Mouse (Mus musculus) midbrain, embryonic 14.5 days (tissue): ENCODE measurements around the gene 2810004N23Rik. TPM values are rescaled to one million over a fixed set of nuclear protein-coding genes. Genes with fewer than 3 reads are reported as not detected.
A peak's percentile ranks its signal among the peaks of the same experiment; 100 is the strongest.

ENCODE experiments used
- ATAC-seq: fragments of 200-750 bp; cut with Nextera tagmentation; 2 replicates; pipeline ENCODE4 v1.8.0; 2017; ENCODE audit warnings: moderate number of reproducible peaks, moderate library complexity; ENCODE audit not compliant: low FRiP score, low TSS enrichment
- DNase-seq: peaks from one replicate; pipeline ENCODE4 v3.0.0-alpha.2; 2015
- H3K27ac ChIP-seq: fragments of 300-500 bp; sonication (generic); replicated peaks from 2 replicates; pipeline ENCODE4 v1.5.1; 2014; ENCODE audit warnings: mild to moderate bottlenecking, low read depth, low read length, moderate library complexity
- H3K27me3 ChIP-seq: fragments of 300-500 bp; sonication (generic); 2 replicates; pipeline ENCODE4 v1.6.1; 2014; ENCODE audit warnings: low read length, control low read depth, mixed read lengths; ENCODE audit not compliant: control insufficient read depth, insufficient read depth
- H3K36me3 ChIP-seq: fragments of 300-500 bp; sonication (generic); 2 replicates; pipeline ENCODE4 v1.6.1; 2014; ENCODE audit warnings: low read length, control low read depth; ENCODE audit not compliant: control insufficient read depth, insufficient read depth
- H3K4me1 ChIP-seq: fragments of 300-500 bp; sonication (generic); 2 replicates; pipeline ENCODE4 v1.6.1; 2014; ENCODE audit warnings: mild to moderate bottlenecking, antibody characterized with exemption, low read length, control low read depth; ENCODE audit not compliant: control insufficient read depth, insufficient read depth
- H3K4me2 ChIP-seq: fragments of 300-500 bp; sonication (generic); 2 replicates; pipeline ENCODE4 v1.6.1; 2014; ENCODE audit warnings: mild to moderate bottlenecking, low read length, moderate library complexity
- H3K4me3 ChIP-seq: fragments of 300-500 bp; sonication (generic); replicated peaks from 2 replicates; pipeline ENCODE4 v1.5.1; 2014; ENCODE audit warnings: low read depth, low read length
- H3K9ac ChIP-seq: fragments of 300-500 bp; sonication (generic); replicated peaks from 2 replicates; pipeline ENCODE4 v1.6.1; 2014; ENCODE audit warnings: mild to moderate bottlenecking, low read length, moderate library complexity
- H3K9me3 ChIP-seq: fragments of 300-500 bp; sonication (generic); 2 replicates; pipeline ENCODE4 v1.6.1; 2016; ENCODE audit warnings: low read length, control low read depth, mixed read lengths; ENCODE audit not compliant: control insufficient read depth
- WGBS: fragments of 180-500 bp; shearing (Covaris S2); extraction: QIAGEN DNeasy Blood & Tissue Kit; methylation state at CpG from one replicate; pipeline ENCODE4 v1.1.7; 2014; 5-methylcytosine and 5-hydroxymethylcytosine counted together
- polyA plus RNA-seq: library from polyadenylated mRNA; unstranded; fragments of >200 nt; fragmentation: Nextera tagmentation; extraction: Ambion mirVana; gene quantifications from 2 replicates; pipeline ENCODE4 v1.2.1, GENCODE M21; 2014

Gene 2810004N23Rik
- polyA plus RNA-seq, result 21.4 and 24.2 TPM in 2 replicates

GRCm38 (mm10) chr8:124862321-124863162 lies at the start of gene 2810004N23Rik, which contains the start of gene Gnpat:
TSS of gene 2810004N23Rik (minus strand) at chr8:124863120.
TSS of gene Gnpat (plus strand) at chr8:124863033.
- 1% methylated on average over 55 of the region's 55 CpGs for WGBS
- Histone ChIP-seq H3K27ac (peak within 1 kb of the TSS; percentile 90), H3K9me3 (no peaks in the 10 kb centered on the region), H3K36me3 (peaks cover 31% of the 10 kb centered on the region), H3K9ac (peak within 1 kb of the TSS; percentile 96), H3K27me3 (no peaks in the 10 kb centered on the region), H3K4me3 (peak within 1 kb of the TSS; percentile 92), H3K4me1 (peaks cover 8% of the 10 kb centered on the region), H3K4me2 (peak within 1 kb of the TSS; percentile 85)
- DNase-seq (peak; percentile 97), ATAC-seq (peak; percentile 97)

GRCm38 (mm10) chr8:124911938-124912872 lies 49.3 kb upstream of the 2810004N23Rik start:
- Histone ChIP-seq H3K27me3 (no peaks in the 10 kb centered on the region), H3K36me3 (peaks cover 85% of the 10 kb centered on the region), H3K9ac (no peak overlapping the region), H3K4me1 (no peaks in the 10 kb centered on the region), H3K9me3 (no peaks in the 10 kb centered on the region), H3K27ac (no peak overlapping the region), H3K4me2 (no peak overlapping the region), H3K4me3 (no peak overlapping the region)
- ATAC-seq (no peak), DNase-seq (no peak)
- WGBS, result 84% methylated on average over 17 of the region's 17 CpGs

- H3K27me3 ChIP-seq, result no peaks in the 10 kb centered on the region
- ATAC-seq (no peak), DNase-seq (no peak)
- H3K9me3 ChIP-seq, result no peaks in the 10 kb centered on the region
- H3K4me2 ChIP-seq, result no peak overlapping the region
- H3K4me3 ChIP-seq, result no peak overlapping the region
- no peak overlapping the region for H3K9ac ChIP-seq
- H3K36me3 ChIP-seq, result peaks cover 98% of the 10 kb centered on the region
- 90% methylated on average over 10 of the region's 10 CpGs for WGBS
- no peak overlapping the region for H3K27ac ChIP-seq
- no peaks in the 10 kb centered on the region for H3K4me1 ChIP-seq
Observed at GRCm38 (mm10) chr8:124910349-124910748, 47.4 kb upstream of the 2810004N23Rik start.

GRCm38 (mm10) chr8:124909936-124910335 lies 47.0 kb upstream of the 2810004N23Rik start:
- Histone ChIP-seq H3K27ac (no peak overlapping the region), H3K36me3 (peaks cover 96% of the 10 kb centered on the region), H3K4me2 (no peak overlapping the region), H3K9ac (no peak overlapping the region), H3K4me3 (no peak overlapping the region), H3K27me3 (no peaks in the 10 kb centered on the region), H3K4me1 (no peaks in the 10 kb centered on the region), H3K9me3 (no peaks in the 10 kb centered on the region)
- DNase-seq, result no peak
- ATAC-seq, result no peak
- WGBS, result 95% methylated on average over 16 of the region's 16 CpGs

- Histone ChIP-seq H3K9me3 (no peaks in the 10 kb centered on the region), H3K4me2 (no peak overlapping the region), H3K36me3 (peaks cover 89% of the 10 kb centered on the region), H3K4me1 (no peaks in the 10 kb centered on the region), H3K27me3 (no peaks in the 10 kb centered on the region), H3K4me3 (no peak overlapping the region), H3K27ac (no peak overlapping the region), H3K9ac (no peak overlapping the region)
- no peak for ATAC-seq
- DNase-seq, result no peak
- WGBS, result 80% methylated on average over 2 of the region's 2 CpGs
Observed at GRCm38 (mm10) chr8:124905482-124905881, 42.6 kb upstream of the 2810004N23Rik start.

- Histone ChIP-seq H3K36me3 (peaks cover 78% of the 10 kb centered on the region), H3K27me3 (no peaks in the 10 kb centered on the region)
- WGBS, result 95% methylated on average over 15 of the region's 15 CpGs
Observed at GRCm38 (mm10) chr8:124903198-124903597, 40.3 kb upstream of the 2810004N23Rik start.

GRCm38 (mm10) chr8:124898251-124898905 lies 35.5 kb upstream of the 2810004N23Rik start:
- H3K4me1 ChIP-seq, result peaks cover 24% of the 10 kb centered on the region
- ATAC-seq (no peak), DNase-seq (no peak)
- WGBS, result 5% methylated on average over 31 of the region's 31 CpGs
- peak overlapping the region; percentile 96 for H3K4me2 ChIP-seq
- H3K27me3 ChIP-seq, result no peaks in the 10 kb centered on the region
- peak overlapping the region; percentile 83 for H3K27ac ChIP-seq
- no peaks in the 10 kb centered on the region for H3K9me3 ChIP-seq
- peak overlapping the region; percentile 85 for H3K4me3 ChIP-seq
- H3K9ac ChIP-seq, result peak overlapping the region; percentile 79
- peaks cover 57% of the 10 kb centered on the region for H3K36me3 ChIP-seq

More at GRCm38 (mm10) chr8:124903198-124903597, 40.3 kb upstream of the 2810004N23Rik start:
- peaks cover 8% of the 10 kb centered on the region for H3K4me1 ChIP-seq
- no peak overlapping the region for H3K4me2 ChIP-seq
- no peak overlapping the region for H3K4me3 ChIP-seq
- H3K9me3 ChIP-seq, result no peaks in the 10 kb centered on the region
- H3K27ac ChIP-seq, result no peak overlapping the region
- ATAC-seq, result no peak
- no peak overlapping the region for H3K9ac ChIP-seq
- DNase-seq, result no peak
